Mouse (Mus musculus) E14TG2a.4 (cell line): ENCODE data around the gene Pus3.

ENCODE experiments used
- CTCF ChIP-seq: conservative IDR thresholded peaks from 2 replicates; pipeline ENCODE4 v1.5.1; 2014; ENCODE audit warnings: low read length
- NANOG ChIP-seq: IDR thresholded peaks from 2 replicates; pipeline ENCODE4 v1.6.1; 2014; ENCODE audit warnings: borderline replicate concordance, low read length, mixed read lengths
- POU5F1 ChIP-seq: IDR thresholded peaks from 2 replicates; pipeline ENCODE4 v1.6.1; 2014; ENCODE audit warnings: low read length, borderline replicate concordance

DNA sequence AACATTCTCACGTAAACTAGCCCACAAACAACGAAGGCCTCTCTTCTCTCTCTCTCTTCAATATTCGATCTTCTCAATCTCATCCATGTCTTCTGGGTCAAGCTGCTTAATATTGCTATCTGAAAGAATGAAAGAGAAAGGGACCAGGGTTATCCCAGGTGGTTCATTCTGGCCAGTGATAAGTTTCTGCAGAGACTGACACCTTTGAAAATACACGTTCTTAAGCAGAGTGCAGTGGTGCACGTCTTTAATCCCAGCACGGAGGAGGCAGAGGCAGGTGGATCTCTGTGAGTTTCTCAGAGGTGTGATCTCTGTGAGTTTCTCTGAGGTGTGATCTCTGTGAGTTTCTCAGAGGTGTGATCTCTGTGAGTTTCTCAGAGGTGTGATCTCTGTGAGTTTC, 16.5 kb upstream of the Pus3 start:
- TF ChIP-seq CTCF (no peak), NANOG (no peak), POU5F1 (no peak)
